Mouse (Mus musculus) adrenal gland, postnatal 10 days (tissue): ENCODE data around the gene Olfr907. TPM values are rescaled to one million over a fixed set of nuclear protein-coding genes. Genes with fewer than 3 reads are reported as not detected.

Experiments used
- DNase-seq: peaks from one replicate; pipeline ENCODE4 v3.0.0; 2021; ENCODE audit warnings: mixed read lengths
- long read RNA-seq, 2 experiments: library from polyadenylated mRNA; stranded (forward); transcript quantifications; one replicate each; pipeline ENCODE4 v2.0.0; 2021
- total RNA-seq, 2 experiments: library from RNA; stranded (reverse); gene quantifications; 2 replicates each; pipeline ENCODE4 v1.2.3; 2021

The Olfr907 gene
- not detected for total RNA-seq
- long read RNA-seq, experiment 1 = 0 reads
- long read RNA-seq, experiment 2 = 0 reads

DNA sequence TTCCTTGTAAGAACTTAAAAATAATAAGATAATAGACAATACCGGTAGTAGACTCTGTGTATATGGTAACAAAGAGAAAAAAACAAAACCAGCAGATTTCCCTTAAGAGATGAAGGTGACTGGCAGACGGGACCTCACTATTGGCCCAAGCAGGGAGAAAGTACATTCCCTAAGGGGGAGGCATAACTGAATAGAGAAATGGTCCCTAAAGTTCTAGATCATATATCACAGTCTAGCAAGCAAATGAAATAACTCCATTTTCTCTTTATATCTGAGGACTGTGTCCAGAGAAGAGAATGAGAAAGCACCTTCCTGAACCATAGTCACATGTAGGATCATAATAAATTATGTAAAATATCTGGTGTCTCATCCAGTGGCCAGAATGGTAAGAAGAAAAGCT is at the start of gene Olfr907:
Gene Olfr907, plus strand, starts transcription at position 301 of the 400 bp plus-strand sequence.
- DNase-seq = no peak

DNA sequence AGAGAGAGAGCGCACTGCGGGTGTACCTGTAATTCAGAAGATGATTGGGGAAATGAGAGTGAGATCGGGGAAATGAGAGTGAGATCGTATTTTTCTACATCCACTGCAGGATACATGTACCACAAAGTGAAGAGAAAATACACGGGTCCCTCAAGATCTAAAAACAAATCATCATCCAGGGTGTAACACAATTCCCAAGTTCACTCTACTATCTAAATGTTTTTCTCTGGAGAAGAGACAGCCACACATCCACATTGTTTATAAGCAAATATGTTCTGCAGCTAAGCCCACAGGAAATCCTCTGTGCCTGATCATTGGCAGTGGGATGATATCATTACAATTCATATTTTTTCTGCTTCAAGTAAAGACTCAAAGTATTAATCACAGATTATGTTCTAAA is 48.2 kb upstream of the Olfr907 start, which contains the start of gene Olfr902:
Gene Olfr902, plus strand, starts transcription at position 301 of the 400 bp plus-strand sequence.
- no peak for DNase-seq

DNA sequence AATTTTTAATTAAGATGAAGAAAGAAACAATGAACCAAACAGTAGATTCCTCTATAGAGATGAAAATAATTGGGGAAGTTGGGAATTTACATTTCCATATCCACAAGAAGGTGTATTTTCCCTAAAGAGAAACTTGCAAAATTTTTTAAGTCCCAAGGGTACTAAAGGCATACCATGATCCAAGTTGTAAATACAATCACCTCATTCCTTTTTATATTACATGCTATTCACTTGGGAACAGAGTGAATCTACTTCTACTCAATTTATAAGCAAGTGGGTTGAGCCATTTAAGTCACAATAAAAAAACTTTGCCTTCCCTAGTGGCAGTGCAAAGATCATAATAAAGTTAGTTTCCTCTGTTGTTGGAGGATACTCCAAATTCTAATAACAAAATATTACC is 32.8 kb upstream of the Olfr907 start, which contains the start of gene Olfr904:
Gene Olfr904, plus strand, starts transcription at position 301 of the 400 bp plus-strand sequence.
- no peak for DNase-seq

DNA sequence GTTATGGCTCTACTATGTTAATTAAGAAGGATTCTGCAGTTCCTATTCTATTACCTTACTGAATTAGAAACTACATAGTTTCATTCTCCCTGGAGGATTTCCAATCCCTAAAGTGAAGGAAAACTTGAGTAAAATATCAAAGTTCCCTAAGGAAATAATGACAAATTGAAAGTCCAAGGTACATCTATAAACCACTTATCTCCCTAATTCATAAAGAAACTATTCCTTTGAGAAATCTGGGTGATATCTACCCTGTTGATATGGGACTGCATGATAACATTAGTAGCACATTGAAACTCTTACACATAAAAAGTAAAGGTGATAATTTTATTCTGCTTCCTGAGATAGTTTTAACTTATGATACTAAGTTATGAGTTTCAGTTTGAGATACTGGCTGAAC is 24.8 kb upstream of the Olfr907 start, which contains the start of gene Olfr905:
Gene Olfr905, plus strand, starts transcription at position 301 of the 400 bp plus-strand sequence.
- no peak for DNase-seq

DNA sequence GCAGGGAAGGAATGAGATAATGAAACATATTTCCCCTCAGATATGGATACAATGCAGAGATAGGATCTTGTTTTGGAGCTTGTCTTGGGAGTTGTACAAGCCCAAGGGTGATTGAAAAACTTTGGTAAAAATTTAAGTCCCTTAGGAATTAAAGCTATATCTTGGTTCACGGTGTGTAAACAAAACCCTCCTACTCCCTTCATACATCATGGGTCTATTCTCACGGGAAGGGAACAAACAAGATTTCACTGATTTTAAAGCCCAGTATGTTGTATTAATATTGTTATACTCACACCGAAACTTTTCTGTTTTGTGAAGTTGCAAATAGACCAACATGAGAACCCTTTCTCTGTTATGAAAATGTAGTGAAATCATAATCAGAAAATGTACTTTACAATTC is 8.8 kb upstream of the Olfr907 start, which contains the start of gene Olfr906:
Gene Olfr906, plus strand, starts transcription at position 301 of the 400 bp plus-strand sequence.
- DNase-seq = no peak

DNA sequence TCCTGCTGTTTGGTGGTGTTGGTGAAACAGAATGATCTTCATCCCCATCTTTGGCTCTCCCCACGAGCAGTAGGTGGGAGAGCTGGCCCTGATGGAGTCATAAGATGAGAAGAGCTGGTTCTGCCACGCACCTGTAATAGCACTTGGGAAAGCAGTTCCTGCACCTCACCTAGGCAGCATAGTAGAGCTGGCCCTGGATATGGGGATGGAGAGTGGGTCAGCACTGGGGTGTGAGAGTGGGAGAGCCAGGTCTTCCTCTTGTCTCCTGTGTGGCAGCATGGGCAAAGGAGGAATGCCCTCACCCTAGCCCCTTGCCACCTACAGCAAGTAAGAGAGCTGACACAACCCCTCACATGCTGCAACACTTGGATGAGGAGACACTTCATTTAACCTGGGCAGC is 16.8 kb downstream of the Olfr907 start:
- no peak for DNase-seq

- no peak for DNase-seq
Observed at GRCm38 (mm10) chr9:38521280-38521679, 25.7 kb downstream of the Olfr907 start, which contains the start of gene Olfr911-ps1. TSS of gene Olfr911-ps1 (plus strand) at chr9:38521580.

GRCm38 (mm10) chr9:38537549-38537948 is 41.9 kb downstream of the Olfr907 start, which contains the start of gene Olfr910:
TSS of gene Olfr910 (plus strand) at chr9:38537849.
- DNase-seq = no peak

Other genes with a start within 250 kb of the Olfr907 start
- gene Olfr143, start 243.0 kb upstream of the Olfr907 start, total RNA-seq = not detected
- not detected for gene Olfr895, start 227.9 kb upstream of the Olfr907 start, total RNA-seq
- gene Olfr896-ps1, start 204.7 kb upstream of the Olfr907 start, total RNA-seq = not detected
- gene Olfr25, start 166.7 kb upstream of the Olfr907 start, total RNA-seq = not detected
- gene Olfr898, start 147.4 kb upstream of the Olfr907 start, total RNA-seq = not detected
- gene Olfr250, start 128.9 kb upstream of the Olfr907 start, total RNA-seq = not detected
- not detected for gene Olfr251, start 118.7 kb upstream of the Olfr907 start, total RNA-seq
- not detected for gene Olfr147, start 94.1 kb upstream of the Olfr907 start, total RNA-seq
- gene Olfr901, start 66.3 kb upstream of the Olfr907 start, total RNA-seq = not detected
- not detected for gene Olfr902, start 48.1 kb upstream of the Olfr907 start, total RNA-seq
- gene Olfr904, start 32.7 kb upstream of the Olfr907 start, total RNA-seq = not detected
- not detected for gene Olfr905, start 24.7 kb upstream of the Olfr907 start, total RNA-seq
- gene Olfr906, start 8.7 kb upstream of the Olfr907 start, total RNA-seq = not detected
- gene Olfr911-ps1, start 25.8 kb downstream of the Olfr907 start, total RNA-seq = not detected
- gene Olfr910, start 42.0 kb downstream of the Olfr907 start, total RNA-seq = not detected
- not detected for gene Olfr912, start 84.4 kb downstream of the Olfr907 start, total RNA-seq
- gene Olfr913, start 97.0 kb downstream of the Olfr907 start, total RNA-seq = not detected
- gene Olfr914, start 109.3 kb downstream of the Olfr907 start, total RNA-seq = not detected
- not detected for gene Olfr916, start 164.1 kb downstream of the Olfr907 start, total RNA-seq
- gene Olfr917, start 170.0 kb downstream of the Olfr907 start, total RNA-seq = not detected
- not detected for gene Olfr918, start 178.8 kb downstream of the Olfr907 start, total RNA-seq
- gene Olfr919, start 207.9 kb downstream of the Olfr907 start, total RNA-seq = not detected
- gene Vwa5a, start 222.5 kb downstream of the Olfr907 start, total RNA-seq = 10 to 100 TPM; 33.2 to 37.9 TPM